Mouse (Mus musculus): ENCODE measurements around the gene Dip2c.

Dip2c gene

DNA sequence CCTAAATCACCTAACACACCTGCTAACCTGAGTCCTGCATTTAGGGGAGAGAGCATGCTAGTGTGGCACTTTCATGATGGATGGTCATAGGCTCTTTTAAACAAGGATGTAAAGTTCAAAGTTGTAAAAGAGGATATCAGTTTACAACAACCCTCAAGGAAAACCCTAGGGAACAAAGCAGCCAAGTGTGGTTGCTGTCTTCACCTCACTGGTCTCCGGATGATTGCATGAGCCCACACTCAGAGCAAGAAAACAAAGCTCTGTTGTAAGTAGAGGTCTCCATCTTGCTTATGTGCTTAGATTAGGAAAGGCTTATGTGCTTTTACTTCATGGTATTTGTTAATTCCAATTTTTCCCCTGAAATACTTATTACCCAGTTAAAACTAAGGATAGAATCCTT lies 384.4 kb downstream of the Dip2c start:
- in situ Hi-C loops (cut with MseI, MboI): no loop called here

DNA sequence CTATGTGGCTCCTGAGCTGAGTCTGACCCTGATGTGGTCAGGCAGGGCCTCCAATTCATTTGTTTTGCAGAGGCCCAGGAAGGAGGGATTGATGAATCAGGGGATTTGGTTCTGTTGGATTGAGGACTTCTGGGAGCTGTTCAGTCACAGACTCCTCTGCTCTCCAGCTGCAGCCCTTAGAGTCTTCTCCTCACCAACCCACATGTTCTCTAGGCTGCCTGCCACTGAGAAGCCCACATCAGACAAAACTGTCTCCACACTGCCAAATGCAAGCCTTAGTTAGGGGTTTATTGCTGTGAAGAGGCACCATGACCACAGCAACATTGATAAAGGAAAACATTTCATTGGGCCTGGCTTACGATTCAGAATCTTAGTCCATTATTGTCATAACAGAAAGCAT lies 387.3 kb downstream of the Dip2c start:
- in situ Hi-C loops (cut with MseI, MboI): no loop called here

DNA sequence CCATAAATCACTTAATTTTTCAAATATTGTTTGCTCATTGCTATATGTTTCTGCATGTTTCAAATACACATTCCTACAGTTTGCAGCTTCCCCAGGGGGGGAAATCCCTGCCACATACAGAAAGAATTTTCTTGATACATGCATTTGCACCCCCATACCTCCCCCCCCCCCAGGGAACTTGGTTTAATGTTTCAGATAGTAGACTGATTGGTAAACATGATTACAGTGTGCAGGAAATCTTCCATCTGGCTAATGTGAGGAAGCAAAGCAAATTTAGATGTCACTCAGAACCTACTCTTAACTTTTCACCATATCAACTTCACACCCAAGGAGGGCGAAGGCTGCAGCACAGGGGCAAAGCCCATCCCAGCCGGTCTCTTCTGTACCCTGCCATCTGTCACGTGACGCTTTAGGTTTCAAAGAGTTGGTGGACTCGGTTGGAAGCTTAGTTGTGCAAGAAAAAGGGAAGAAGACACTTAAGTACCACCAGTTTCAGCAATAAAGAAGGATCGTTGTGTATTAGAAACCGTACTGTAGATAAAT lies 391.7 kb downstream of the Dip2c start:
- in situ Hi-C loops (cut with MseI, MboI): no loop called here

DNA sequence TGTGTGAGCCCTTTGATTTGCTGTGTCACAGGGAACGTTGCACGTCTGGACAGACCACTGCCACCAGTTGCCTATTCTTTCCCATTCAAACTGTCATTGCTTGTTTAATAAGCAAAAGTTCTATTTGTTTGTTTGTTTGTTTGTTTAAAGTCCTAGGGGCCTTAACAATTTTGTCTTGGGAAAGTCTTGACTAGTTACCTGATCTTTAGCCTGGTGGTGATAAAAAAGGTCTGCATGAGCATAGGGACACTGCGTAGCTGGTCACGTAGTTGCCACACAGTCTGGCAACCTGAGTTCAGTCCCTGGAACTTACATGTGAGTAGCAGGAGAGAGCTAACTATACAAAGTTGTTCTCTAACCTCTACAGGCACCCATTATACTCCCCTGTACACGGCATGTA lies 392.9 kb downstream of the Dip2c start:
- in situ Hi-C loops (cut with MseI, MboI): no loop called here

DNA sequence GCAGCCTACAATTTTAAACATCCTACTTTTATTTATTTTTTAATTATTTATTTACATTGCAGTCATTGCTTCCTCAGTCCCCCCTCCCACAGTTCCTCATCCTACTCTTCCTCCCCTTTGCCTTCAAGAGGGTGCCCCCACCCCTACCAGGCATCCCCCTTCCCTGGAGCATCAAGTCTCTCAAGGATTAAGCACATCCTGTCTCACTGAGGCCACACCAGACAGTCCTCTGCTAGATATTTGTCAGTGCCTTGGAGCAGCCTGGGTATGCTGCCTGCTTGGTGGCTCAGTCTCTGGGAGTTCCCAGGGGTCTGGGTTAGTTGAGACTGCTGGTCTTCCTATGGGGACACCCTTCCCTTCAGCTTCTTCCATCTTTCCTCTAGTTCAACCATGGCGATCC lies 397.8 kb downstream of the Dip2c start:
- in situ Hi-C loops (cut with MseI, MboI): no loop called here

DNA sequence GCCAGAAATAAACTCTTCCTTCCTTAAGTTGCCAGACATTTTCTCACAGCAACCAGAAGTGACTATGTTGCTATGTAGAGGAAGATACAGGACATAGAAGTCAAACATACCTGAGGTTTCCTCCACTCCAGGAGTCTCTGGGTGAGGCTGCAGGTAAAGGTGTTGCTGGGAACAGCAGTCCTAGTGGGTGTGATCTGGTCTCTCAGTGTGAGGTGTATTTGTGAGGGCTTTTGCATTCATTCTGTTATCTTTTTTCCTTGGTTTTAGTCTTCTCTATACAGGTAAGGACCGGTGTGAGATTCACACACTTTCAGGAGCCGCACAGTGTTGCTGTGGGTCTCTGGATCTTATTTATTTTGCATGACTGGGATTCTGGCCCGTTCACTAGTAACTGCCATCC lies 405.2 kb downstream of the Dip2c start:
- in situ Hi-C loops (cut with MseI, MboI): no loop called here

DNA sequence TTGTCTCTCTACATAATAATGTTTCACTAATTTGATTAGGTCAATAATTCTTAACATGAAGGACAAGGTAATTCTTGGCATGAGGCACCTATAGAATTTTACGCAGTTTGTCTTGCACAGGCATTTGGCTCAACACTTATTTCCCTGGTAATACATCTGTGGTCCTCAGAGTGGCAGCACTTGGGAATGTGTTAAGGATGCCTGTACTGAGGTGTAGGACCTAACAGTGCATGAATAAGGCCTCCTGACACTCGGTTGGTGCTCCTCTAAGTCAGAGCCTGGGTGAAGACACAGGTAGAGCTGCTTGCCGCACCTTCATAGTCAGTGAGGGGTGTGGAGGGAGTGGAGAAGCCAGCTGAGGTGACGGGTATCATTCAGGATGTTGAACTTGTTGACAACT lies 407.0 kb downstream of the Dip2c start:
- in situ Hi-C loops (cut with MseI, MboI): no loop called here

DNA sequence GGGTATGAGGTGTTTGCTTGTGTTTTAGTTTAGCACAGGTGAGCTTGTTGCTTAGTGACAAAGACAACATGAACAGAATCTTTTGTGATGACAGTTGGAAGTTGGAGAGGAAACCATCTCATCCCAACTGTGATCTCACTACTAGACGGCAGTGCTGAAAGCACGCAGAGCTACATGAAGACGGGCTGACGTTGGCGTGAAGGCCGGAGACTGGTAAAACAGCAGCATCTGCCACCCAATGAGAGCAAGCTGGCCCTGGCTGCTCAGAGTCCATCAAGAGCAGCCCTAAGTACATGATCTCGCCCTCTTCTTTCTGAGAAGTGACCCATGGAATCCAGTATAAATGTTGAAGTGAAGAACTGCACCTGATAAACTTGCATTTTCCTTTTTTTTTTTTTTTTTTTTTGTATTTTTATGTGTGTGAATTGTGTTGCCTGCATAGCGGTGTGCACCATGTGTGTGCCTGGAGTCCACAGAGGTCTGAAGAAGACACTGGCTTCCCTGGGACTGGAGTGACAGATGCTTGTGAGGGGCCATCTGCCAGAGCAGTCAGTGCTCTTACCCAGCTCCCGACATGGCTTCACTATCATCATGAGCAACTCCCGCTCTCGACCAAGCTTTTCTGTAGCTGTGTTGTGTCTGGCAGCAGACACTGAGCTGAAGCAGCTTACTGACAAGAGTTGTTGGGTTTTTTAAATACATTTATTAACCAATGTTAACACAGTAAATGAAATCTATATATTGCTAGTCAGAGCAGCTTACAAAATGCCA lies 408.0 kb downstream of the Dip2c start:
- in situ Hi-C loops (cut with MseI, MboI): no loop called here

DNA sequence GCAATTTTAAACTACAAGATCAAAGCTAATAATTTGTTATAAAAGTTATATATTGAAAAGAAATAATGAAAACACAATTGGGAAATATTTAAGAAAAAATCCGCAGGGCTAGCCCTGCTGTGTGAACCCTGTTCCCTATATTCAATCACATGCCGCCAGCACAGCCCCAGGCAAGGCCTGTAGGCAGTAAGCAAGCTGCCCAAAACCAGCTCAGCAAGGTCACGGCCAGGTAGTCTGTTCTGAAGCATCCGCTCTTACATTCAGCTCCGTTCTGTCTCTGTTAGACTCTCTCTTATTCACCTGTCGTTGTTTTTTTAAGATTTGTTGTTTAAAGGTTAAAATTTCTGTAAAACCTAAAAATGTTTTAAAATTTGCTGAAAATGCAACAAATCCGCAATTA lies 409.9 kb downstream of the Dip2c start:
- in situ Hi-C loops (cut with MseI, MboI): no loop called here

DNA sequence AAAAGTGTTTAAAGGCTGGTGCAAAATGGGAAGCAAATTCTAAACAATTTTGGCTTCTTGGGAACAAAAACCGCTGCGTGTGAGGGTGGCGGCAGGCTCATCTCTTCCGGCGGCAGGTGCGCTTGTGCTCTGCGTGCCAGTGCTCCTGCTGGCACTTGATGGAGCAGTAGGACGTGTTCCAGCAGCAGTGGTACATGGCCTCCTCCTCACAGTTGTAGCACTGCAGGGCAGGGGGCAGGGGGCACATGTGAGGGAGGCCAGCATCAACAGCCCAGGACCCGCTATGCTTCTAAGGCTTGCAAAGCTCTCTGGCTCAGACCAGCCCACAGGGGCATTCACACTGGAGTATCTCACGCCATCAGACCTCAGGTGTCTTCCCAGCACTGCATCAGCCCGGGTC lies 410.4 kb downstream of the Dip2c start:
- in situ Hi-C loops (cut with MseI, MboI): no loop called here

DNA sequence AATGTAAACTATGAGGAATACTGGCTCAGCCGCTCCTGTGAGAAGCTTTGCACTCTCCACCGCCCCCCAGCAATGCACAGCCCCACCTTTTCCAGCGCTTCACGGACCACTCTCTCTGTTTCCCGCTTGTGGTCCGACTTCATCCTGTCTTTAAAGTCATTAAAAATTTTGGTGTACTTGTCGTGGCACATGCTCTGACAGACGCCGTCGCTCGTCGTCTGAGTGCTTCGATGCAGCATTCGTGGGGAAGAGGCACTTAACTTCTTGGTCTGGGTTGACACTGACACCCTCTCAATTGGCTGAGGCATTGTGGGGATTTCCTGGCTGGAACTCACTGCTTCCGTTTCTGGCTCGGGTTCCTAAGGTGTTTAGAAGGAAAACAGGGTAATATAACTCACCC lies 413.0 kb downstream of the Dip2c start:
- in situ Hi-C loops (cut with MseI, MboI): no loop called here

DNA sequence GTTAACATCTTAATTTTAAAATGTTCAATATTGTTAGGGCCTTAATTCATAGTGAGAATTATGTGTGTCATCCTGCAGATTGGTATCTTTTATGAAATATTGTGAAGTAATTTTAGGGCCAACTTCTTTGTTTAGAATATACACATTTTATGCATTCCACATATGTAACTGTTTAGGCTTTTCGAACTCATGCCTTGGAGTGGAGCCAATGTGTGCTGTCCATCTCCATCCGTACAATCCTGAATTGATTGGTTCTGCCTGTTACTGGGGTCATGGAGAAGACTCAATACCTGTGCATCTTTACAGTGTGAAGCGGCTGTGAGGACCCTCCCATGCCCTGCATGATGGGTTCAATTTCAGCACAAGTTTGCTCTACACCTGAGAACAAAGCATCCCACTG lies 416.5 kb downstream of the Dip2c start:
- in situ Hi-C loops (cut with MseI, MboI): no loop called here

DNA sequence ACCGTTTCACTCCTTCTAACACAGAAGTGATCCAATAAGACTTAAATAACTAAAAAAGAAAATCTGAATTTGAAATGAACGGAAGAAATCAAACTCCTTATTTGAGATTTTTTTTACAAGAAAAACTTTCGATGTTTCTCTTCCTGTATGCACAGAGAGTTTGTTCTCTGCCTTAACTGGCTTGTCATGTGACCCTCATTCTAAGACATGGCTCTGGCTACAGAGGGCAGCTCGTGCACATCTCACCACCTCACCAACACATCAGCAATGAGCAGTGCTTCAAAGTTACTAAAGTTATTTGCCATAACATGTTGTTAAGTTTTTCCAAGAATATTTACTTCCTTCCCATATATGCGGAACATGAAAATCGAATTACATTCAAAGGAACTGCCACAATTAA lies 418.3 kb downstream of the Dip2c start:
- in situ Hi-C loops (cut with MseI, MboI): no loop called here

DNA sequence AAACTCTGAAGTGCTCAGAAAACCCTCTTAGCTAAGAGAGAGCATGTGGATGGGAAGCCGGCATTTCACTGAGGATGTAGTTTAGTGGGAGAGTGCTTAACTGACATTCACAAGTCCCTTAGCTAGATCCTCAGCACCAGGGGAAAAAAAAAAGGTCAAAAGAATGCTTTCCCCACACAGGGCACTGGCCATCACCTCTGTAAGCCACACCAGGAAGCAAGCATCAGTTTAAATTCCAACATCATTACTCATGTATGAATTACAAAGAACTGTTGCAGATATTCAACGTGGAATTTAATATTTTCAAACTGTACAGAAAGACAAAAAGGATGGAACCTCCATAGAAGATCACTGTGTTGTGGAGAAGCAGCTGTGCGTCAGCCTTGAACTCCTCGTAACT lies 419.1 kb downstream of the Dip2c start:
- in situ Hi-C loops (cut with MseI, MboI): no loop called here

DNA sequence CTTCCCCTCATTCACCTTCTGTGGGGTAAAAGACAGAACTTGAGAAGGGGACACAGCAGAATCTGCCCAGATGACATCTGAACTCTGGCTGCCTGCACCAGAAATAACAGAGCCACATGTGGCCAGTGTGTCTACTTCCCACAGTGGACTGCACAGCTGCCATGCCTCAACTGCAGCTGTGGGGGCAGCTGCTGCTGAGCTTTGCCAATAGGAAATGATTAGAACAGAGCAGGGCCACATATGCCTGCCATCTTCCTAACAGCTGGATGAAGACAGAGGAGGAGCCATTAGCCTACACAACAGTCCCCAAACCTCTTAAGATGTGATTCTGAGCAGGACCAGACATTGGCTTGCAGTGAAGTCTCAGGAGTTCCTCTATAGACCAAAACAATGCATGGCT lies 419.5 kb downstream of the Dip2c start:
- in situ Hi-C loops (cut with MseI, MboI): no loop called here

DNA sequence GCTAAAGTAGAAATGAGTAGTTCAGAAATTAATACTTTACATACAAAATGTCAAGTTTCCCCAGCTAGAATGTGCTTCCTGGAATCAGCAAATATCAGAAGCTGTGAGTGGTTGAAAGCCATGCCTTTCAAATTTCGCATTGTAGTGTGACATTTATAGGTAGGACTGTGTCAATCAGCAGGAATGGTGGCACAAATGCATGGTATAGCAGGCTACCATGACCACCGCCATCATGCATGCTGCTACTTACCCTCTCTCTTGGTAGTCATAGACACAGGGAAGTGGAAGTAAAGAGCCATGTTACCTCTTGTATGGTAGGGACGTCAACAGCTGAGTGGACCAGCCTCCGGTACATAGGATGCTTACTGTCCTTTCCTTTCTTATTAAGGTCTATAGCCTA lies 421.0 kb downstream of the Dip2c start:
- in situ Hi-C loops (cut with MseI, MboI): no loop called here

DNA sequence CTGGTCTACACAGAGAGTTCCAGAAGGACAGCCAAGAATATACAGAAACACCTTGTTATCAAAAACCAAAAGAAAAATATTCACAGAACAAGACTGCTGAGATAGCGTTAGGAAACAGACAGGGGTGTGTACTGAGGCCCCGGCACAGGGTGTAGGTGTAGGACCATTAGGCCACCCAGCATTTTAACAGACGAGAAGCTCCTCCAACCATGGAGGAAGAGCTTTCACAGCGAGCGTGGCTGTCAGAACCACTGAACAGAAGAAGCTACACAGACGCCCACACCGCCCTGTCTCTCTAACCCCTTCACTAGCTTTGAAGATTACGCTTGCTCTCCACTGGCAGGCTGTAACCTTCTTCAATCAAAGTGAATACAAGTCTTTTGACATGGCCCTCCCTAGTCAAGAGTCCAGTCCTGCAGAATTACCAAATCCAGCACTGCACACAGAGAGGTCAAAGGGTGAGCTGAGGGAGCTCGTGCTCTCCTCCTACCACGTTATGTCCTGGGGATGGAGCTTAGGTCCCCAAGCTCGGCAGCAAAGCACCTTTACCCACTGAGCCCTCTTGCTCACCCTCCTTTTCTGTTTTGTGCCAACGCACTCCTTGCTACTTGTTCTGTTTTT lies 426.4 kb downstream of the Dip2c start:
- in situ Hi-C loops (cut with MseI, MboI): no loop called here

DNA sequence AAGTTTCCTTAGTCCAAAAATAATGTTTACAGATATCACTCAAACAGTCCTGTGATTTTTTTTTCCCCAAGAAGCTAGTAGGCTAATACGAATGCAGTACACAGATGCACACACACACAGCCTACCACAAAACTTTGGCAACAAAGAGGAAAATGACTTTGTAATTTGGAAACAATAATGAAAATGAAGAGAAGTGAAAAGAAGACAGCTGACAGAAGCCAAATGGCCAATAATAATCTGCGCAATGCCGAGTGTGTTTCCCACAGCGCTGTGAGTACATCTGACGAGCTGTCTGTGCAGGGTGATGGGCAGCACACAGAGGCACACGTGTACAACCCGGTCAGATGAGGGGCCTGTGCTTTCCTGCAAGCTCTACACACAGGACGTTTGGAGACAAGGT lies 430.4 kb downstream of the Dip2c start:
- in situ Hi-C loops (cut with MseI, MboI): no loop called here

DNA sequence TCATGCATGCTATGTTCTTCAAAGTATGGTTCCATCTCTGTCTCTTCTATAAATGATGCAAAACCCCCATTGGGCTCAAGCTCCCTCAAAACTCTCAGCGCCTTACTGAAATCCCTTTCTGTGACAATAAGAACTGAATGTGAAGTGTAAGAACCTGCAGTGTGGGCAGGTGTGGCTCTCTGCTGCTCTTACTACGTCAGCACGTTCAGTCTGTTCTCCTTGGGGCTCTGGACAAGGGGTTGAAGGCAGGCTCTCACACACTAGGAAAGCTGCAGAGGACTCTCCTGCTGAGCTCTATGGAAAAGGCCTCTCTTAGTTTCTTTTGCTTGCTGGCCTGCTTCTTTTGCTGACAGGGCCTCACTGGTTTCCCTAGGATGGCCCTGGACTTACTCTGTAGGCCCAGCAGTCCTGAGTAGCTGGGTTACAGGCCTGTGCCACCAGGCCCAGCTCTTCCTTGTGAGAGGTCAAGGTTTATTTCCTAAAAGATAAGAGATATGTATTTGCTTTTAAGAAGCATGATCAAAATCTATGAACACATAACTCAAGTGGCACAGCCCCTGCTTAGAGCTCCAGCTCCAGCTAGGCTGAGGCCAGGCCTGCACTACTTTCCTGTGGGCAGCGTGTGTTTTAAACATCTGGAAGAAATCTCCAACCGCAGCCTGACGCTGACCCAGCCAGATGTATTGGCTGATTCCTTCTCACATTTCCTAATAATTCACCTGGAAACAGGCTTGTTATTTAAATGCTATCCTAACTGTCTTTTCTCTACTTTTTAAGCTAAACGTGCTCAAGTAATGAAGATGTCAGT lies 432.3 kb downstream of the Dip2c start:
- in situ Hi-C loops (cut with MseI, MboI): no loop called here

DNA sequence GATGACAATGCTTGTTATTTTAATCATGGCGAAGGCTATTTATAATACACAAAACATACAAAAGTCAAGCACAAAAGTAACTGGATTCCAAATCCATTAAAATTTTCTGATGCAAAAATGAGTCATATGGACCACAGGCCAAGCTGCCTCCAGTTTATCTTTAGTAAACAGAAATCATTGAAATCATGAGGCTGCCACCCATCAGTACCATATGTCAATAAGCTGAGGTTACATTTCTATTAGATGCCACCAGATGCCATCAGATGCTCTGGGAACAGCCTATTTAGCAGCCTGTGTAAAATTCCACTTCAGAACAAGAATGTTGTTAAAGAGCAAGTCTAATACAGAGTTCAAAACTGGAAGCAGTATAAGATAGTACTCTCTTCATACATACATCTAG lies 436.1 kb downstream of the Dip2c start:
- in situ Hi-C loops (cut with MseI, MboI): no loop called here

DNA sequence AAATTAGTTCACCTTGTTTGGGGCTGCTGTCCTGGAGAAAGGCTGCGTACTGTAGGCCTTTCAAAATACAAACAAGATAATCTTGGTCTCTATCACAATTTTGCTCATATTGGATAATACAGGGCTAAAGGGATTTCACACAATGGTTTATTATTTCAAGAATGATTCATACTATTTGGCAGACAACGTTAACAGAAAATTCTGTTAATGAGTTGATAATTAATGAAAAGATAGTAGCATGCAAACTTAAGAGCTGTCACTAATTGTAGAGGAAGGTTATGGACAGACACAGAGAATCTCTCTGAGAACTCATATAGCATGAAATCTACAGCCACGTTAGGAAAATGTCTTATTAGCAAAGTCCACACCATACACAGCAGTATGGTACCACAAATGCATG lies 436.6 kb downstream of the Dip2c start:
- in situ Hi-C loops (cut with MseI, MboI): no loop called here

DNA sequence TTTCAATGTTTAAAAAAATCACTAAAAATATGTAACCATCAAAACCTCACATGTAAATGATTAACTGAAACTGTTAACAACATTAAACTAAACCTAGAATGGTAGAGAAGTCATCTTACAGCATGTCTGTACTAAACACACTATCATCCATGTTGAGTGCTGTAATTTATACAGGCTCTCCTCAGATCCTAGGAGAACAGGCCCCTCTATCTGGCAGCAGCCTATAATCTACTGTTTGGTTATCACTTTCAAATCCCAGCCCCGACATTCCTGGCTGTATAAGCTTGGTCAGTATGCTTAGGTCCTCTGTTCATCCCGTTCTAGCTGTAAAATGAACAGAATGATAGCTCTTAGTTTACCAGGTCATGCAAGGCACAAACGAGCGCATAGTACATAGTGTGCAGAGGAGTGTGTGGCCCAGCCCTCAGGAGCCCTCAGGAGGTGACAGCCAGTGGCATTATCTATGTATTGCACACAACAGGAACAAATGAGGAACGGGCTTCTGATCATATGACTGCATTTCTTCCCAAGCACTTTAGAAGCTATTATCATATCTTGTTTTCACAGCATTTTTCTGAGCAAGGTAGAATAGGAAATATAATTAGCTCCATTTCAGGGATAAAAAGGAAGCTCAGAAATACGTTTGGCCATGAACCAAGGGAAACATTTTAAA lies 437.3 kb downstream of the Dip2c start:
- in situ Hi-C loops (cut with MseI, MboI): no loop called here
